Mouse (Mus musculus) cerebellum, adult 9-10 months (tissue): ENCODE results near the gene Yy2.

Experiments used
- DNase-seq: peaks from one replicate; pipeline ENCODE4 v3.0.0; 2022

Gene Yy2

GRCm38 (mm10) chrX:157568840-157569239, at the start of gene Yy2:
Gene Yy2, minus strand, starts transcription at chrX:157568985.
- no peak for DNase-seq

GRCm38 (mm10) chrX:157612894-157613293, 44.1 kb upstream of the Yy2 start:
- no peak for DNase-seq

- DNase-seq = peak; percentile 60
These were observed 32.7 kb upstream of the Yy2 start for GRCm38 (mm10) chrX:157601450-157601849.

- DNase-seq = peak; percentile 76
These were observed 29.6 kb upstream of the Yy2 start, which contains the start of gene Mbtps2 for GRCm38 (mm10) chrX:157598186-157598996. Gene Mbtps2, minus strand, starts transcription at chrX:157598715.

DNA sequence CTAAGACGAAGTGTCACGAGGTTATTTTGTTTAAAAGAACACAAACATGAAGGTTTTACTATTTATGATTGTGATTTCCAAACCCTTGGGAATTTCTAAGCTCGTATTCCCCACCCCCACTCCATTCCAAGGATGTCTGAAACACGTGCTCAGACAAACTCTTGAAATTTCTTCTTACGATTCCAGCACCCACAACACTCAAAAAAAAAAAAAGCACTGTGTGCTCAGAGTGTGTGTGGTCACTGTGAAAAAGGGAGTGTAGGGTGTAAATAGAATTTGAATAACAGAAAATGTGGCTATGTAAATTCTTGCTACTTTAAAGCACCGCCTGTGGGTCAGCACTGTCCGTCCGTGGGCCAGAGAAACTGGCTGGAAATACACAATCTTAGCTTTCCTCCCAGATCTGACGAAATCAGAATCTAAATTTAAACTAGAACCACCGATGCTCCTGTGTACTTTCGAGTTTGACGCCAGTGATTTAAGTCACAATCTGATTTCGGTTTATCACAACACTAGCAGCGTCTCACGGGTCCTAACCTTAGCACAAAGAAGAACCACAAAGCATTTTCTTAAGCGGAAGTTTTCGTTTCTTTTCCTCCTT, 28.9 kb upstream of the Yy2 start:
- DNase-seq = no peak

DNA sequence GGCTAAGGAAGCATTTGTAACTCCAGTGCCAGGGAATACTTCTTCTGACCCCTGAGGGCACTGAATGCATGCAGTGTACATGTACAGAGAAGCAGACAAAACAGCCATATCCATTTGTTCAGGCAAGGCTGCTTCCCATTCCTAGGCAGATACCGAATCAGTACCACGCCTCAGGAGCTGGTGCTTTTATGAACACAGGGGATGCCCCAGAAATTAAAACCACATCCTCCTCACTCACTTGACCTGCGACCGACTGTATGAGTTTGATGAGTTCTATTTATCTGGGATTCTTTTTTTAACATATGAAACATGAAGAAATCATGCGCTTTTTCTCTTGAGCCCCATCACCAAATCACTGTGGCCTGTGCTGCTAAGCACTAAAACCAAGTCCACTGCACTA, 28.0 kb upstream of the Yy2 start:
- DNase-seq = no peak

GRCm38 (mm10) chrX:157595927-157596326, 27.1 kb upstream of the Yy2 start:
- DNase-seq = no peak

- DNase-seq = no peak
These were observed 25.8 kb upstream of the Yy2 start for GRCm38 (mm10) chrX:157594606-157595005.

GRCm38 (mm10) chrX:157587001-157587400, 18.2 kb upstream of the Yy2 start:
- peak; percentile 68 for DNase-seq

DNA sequence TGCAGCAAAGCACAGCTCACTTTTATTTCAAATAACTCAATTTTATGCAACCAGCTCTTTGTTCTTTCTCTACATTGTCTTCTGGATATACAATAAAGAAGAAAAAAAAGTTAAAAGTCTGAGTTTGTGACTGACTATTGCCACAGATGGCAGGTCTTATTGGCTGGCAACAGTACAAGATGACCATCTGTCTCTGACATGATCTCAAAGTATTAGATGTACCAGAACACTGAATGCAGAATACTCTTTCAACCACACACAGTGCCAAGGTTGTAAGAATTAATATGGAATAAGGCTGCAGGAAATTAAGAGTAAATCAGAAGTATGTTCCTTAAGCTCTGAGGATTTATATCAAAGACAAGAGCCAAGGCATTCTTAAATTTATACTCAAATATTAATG, 17.6 kb upstream of the Yy2 start:
- DNase-seq = peak; percentile 83

GRCm38 (mm10) chrX:157579108-157579614, 10.4 kb upstream of the Yy2 start:
- no peak for DNase-seq

DNA sequence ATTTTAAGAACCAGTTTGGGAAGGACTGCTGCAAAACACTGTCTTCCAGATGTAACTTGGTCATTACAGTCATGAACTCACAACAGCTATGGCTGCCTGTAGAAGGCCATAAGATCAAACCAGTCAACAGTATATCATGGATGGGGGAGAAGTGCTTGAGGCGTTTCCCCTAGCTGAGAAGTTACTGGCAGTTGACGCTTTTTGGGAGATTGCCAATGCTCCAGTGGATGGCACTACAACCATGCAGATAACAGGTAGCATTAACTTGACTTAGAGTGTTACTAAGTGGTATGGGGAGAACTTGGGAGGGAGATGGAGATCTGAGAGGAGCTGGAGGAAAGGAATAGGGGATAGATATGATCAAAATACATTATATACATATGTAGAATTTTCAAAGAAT, 5.9 kb upstream of the Yy2 start:
- DNase-seq = no peak

GRCm38 (mm10) chrX:157563794-157564193, 5.0 kb downstream of the Yy2 start:
- no peak for DNase-seq

- no peak for DNase-seq
These were observed 21.7 kb downstream of the Yy2 start for GRCm38 (mm10) chrX:157547082-157547481.
